Mouse (Mus musculus): ENCODE data around the gene Kif20b.

DNA sequence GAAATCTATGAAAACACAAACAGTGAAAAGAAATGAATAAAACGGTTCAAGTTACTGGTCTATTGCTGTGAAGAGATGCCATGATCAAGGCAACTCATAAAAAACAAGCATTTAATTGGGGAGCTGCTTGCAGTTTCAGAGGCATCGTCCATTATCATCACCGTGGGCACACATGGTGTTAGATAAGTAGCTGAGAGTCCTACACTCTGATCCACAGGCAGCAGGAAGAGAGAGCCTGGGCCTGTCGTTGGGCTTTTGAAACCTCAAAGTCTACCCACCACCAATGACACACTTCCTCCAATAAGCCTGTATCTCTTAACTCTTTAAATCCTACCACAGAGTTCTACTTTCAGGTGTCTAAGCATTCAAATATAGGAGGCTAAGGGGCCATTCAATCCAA lies 27.1 kb upstream of the Kif20b start:
- TF ChIP-seq CTCF (IDR thresholded peaks at IDR 0.05; ENCODE audit: borderline replicate concordance, extremely low read depth, insufficient read depth, insufficient read length): no peak
- no peak for TF ChIP-seq POLR2A (IDR thresholded peaks at IDR 0.05; ENCODE audit: borderline replicate concordance, extremely low read depth, insufficient read depth, insufficient read length, poor library complexity, severe bottlenecking)

Measured in brain, embryonic 14.5 days (tissue).